ENCODE assay signal across 8 mouse cellular contexts in genomic region chr16:27389534-27390282, GRCm38 (mm10). TPM values are rescaled to one million over a fixed set of nuclear protein-coding genes. Genes with fewer than 3 reads are reported as not detected.
DNase-seq lines count a peak whose midpoint lies in the region; ATAC-seq and TF ChIP-seq lines count a peak whose summit lies in the region.

No protein-coding gene starts in this region.

- H3K27me3 ChIP-seq in testis, adult 2 months (ENCODE audit: control insufficient read depth, insufficient read depth, low read length), result no peaks in the 10 kb centered on the region
- H3K27me3 ChIP-seq in kidney, embryonic 16.5 days (ENCODE audit: insufficient read depth, low read length), result no peaks in the 10 kb centered on the region

- peak; percentile 25; the same call in 1 of the 2 replicates for ATAC-seq in kidney, embryonic 16.5 days (ENCODE audit: low FRiP score, low TSS enrichment)

- no peak for DNase-seq in testis, postnatal 10 days (ENCODE audit: low spot score)
- peak; percentile 54 for DNase-seq in cerebellum, adult 9-10 months
- peak; percentile 71 for DNase-seq in gonadal fat pad, adult 2 months (ENCODE audit: low read depth)
- DNase-seq in mesoderm, embryonic 11.5 days (ENCODE audit: low read depth, low spot score), result peak; percentile 29
- DNase-seq in layer of hippocampus, adult 8-10 months (ENCODE audit: low spot score in 2 of 2), result no peak
- no peak for DNase-seq in thymus, adult 18-20 months

- H3K4me3 ChIP-seq in testis, adult 2 months (ENCODE audit: control insufficient read depth, low read depth, low read length), result peak overlapping the region; percentile 97
- peak overlapping the region; percentile 92 for H3K4me3 ChIP-seq in kidney, embryonic 16.5 days (ENCODE audit: low read length)

- WGBS in kidney, embryonic 16.5 days, result 26% methylated on average over 7 of the region's 7 CpGs

- no peaks in the 10 kb centered on the region for H3K9me3 ChIP-seq in kidney, embryonic 16.5 days (ENCODE audit: low read length)

- TF ChIP-seq CTCF in testis, adult 2 months (IDR thresholded peaks at IDR 0.05; ENCODE audit: control insufficient read depth, insufficient read depth, insufficient replicate concordance, low read depth, low read length), result no peak

- H3K27ac ChIP-seq in testis, adult 2 months (ENCODE audit: control insufficient read depth, insufficient read depth, low read depth, low read length), result peak overlapping the region; percentile 93
- H3K27ac ChIP-seq in kidney, embryonic 16.5 days (ENCODE audit: low read length), result peak overlapping the region; percentile 97

- H3K4me2 ChIP-seq in kidney, embryonic 16.5 days (replicated peaks; ENCODE audit: low read depth, low read length), result peak overlapping the region; percentile 76

- no peaks in the 10 kb centered on the region for H3K36me3 ChIP-seq in testis, adult 2 months (ENCODE audit: control insufficient read depth, insufficient read depth, low read length)
- H3K36me3 ChIP-seq in kidney, embryonic 16.5 days (ENCODE audit: insufficient read depth, low read length), result no peaks in the 10 kb centered on the region

- peaks cover 5% of the 10 kb centered on the region for H3K4me1 ChIP-seq in testis, adult 2 months (ENCODE audit: control insufficient read depth, insufficient read depth, low read length)
- peaks cover 31% of the 10 kb centered on the region for H3K4me1 ChIP-seq in kidney, embryonic 16.5 days (ENCODE audit: insufficient read depth, low read length)

- no peak; the same call in 1 of the 2 replicates for TF ChIP-seq POLR2A in testis, adult 2 months (IDR thresholded peaks at IDR 0.05; ENCODE audit: control insufficient read depth, low read depth, low read length)

- H3K9ac ChIP-seq in kidney, embryonic 16.5 days (replicated peaks; ENCODE audit: low read length), result peak overlapping the region; percentile 98

RNA-seq across cellular contexts. Expression of gene Ccdc50, which starts 1.0 kb away (rescaled TPM):
- polyA plus RNA-seq in testis, adult 2 months (2012; rRNA removed), result 130 and 144 TPM in 2 replicates
- polyA plus RNA-seq in gonadal fat pad, adult 2 months (2012; rRNA removed), result 23.6 and 24.0 TPM in 2 replicates
- 44.9 and 51.7 TPM in 2 replicates for polyA plus RNA-seq in kidney, embryonic 16.5 days (2015; fragmentation: Nextera tagmentation; extraction: Ambion mirVana)
- total RNA-seq in layer of hippocampus, adult 8-10 months (2022), result 10 to 100 TPM; 49.4 to 59.4 (median 52.6) TPM

RNA-seq across cellular contexts. Expression of gene Uts2b, which starts 19.7 kb away (rescaled TPM):
- not detected in 2 replicates for polyA plus RNA-seq in testis, adult 2 months (2012; rRNA removed)
- not detected in 2 replicates for polyA plus RNA-seq in gonadal fat pad, adult 2 months (2012; rRNA removed)
- polyA plus RNA-seq in kidney, embryonic 16.5 days (2015; fragmentation: Nextera tagmentation; extraction: Ambion mirVana), result not detected in 2 replicates
- not detected for total RNA-seq in layer of hippocampus, adult 8-10 months (2022)

Comparison
In these comparisons a context has a peak if more than half of its experiments do, and no peak if none do; other contexts are left out.
1. DNase-seq: peak in cerebellum, adult 9-10 months (single experiment), gonadal fat pad, adult 2 months (single experiment) and mesoderm, embryonic 11.5 days (single experiment); none in testis, postnatal 10 days (single experiment), layer of hippocampus, adult 8-10 months (0 of 2) and thymus, adult 18-20 months (0 of 2).